Mouse (Mus musculus) kidney, adult 2 months (tissue): ENCODE results near the gene Gjb4.

ENCODE experiments used
- CTCF ChIP-seq: fragments of 200-500 bp; conservative IDR thresholded peaks from 2 replicates; pipeline ENCODE4 v1.5.1; 2011; ENCODE audit warnings: low read depth, mild to moderate bottlenecking, control low read depth, low read length, moderate library complexity, mixed read lengths; ENCODE audit not compliant: insufficient read depth, insufficient read length
- POLR2A ChIP-seq: fragments of 200-500 bp; IDR thresholded peaks from one replicate; pipeline ENCODE4 v1.6.1; 2011; ENCODE audit warnings: low read depth, low read length, control low read depth

DNA sequence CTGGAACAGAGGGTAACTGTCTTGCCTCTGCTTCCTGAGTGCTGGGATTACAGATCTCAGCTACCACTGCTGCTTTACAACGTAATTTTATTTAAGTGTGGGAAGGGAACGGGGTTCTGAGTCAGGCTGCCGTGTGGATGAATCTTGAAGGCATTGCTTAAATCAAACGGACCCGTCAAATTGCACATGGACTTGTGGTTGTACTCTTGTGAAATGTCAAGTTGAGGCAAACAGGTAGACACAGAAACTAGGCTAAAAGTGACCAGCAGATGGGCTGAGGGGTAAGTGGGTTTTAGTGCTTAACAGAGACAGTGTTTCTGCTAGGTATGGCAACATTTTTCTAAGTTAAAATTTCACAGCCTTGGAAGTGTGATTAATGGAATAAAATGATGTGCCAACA, 16.2 kb downstream of the Gjb4 start:
- TF ChIP-seq CTCF (no peak), POLR2A (no peak)
